Comparison of ENCODE assay signal across 8 mouse cellular contexts in the genomic region with DNA sequence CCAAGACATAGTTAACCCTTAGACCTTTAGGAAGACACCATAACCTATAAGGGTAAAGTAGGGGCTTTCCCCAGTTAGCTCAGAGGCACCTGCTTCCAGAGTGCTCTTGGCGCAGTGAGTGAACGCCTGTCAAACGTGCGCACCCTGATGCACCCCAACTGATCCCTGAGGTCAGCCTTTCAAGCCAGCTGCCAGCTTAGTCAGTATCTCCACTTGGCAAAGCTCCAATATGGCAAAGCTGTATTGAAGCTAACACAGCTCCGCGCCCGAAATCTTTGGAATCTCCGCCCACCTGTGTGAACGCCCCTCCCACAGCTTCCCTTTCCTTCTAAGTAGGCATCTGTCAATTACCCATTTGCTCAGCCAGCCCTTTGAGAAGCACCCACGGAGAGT. TPM values are rescaled to one million over a fixed set of nuclear protein-coding genes. Genes with fewer than 3 reads are reported as not detected.
A peak's percentile ranks its signal among the peaks of the same experiment; 100 is the strongest.
DNase-seq lines count a peak whose midpoint lies in the region; ATAC-seq and TF ChIP-seq lines count a peak whose summit lies in the region.

No protein-coding gene starts in this region.

- H3K27me3 ChIP-seq in forebrain, embryonic 13.5 days, result no peaks in the 10 kb centered on the region
- no peaks in the 10 kb centered on the region for H3K27me3 ChIP-seq in forebrain, embryonic 11.5 days (ENCODE audit: control insufficient read depth, insufficient read depth, low read length)
- no peaks in the 10 kb centered on the region for H3K27me3 ChIP-seq in midbrain, embryonic 14.5 days (ENCODE audit: control insufficient read depth, insufficient read depth, low read length)
- no peaks in the 10 kb centered on the region for H3K27me3 ChIP-seq in midbrain, embryonic 15.5 days (replicated peaks)
- no peaks in the 10 kb centered on the region for H3K27me3 ChIP-seq in kidney, adult 2 months (replicated peaks; ENCODE audit: control insufficient read depth, insufficient read depth, low read length)
- H3K27me3 ChIP-seq in hindbrain, embryonic 12.5 days, result no peaks in the 10 kb centered on the region

- no peaks in the 10 kb centered on the region for H3K9me3 ChIP-seq in forebrain, embryonic 13.5 days (replicated peaks)
- no peaks in the 10 kb centered on the region for H3K9me3 ChIP-seq in forebrain, embryonic 11.5 days (ENCODE audit: control insufficient read depth, low read length)
- no peaks in the 10 kb centered on the region for H3K9me3 ChIP-seq in midbrain, embryonic 14.5 days (ENCODE audit: control insufficient read depth, low read length)
- no peaks in the 10 kb centered on the region for H3K9me3 ChIP-seq in midbrain, embryonic 15.5 days
- no peaks in the 10 kb centered on the region for H3K9me3 ChIP-seq in hindbrain, embryonic 12.5 days (replicated peaks)

- TF ChIP-seq CTCF in kidney, adult 2 months (conservative IDR thresholded peaks at IDR 0.05; ENCODE audit: insufficient read depth, insufficient read length, low read depth, low read length), result no peak

- no peaks in the 10 kb centered on the region for H3K36me3 ChIP-seq in forebrain, embryonic 13.5 days (ENCODE audit: poor library complexity, severe bottlenecking)
- H3K36me3 ChIP-seq in forebrain, embryonic 11.5 days (ENCODE audit: control insufficient read depth, insufficient read depth, low read length), result no peaks in the 10 kb centered on the region
- H3K36me3 ChIP-seq in midbrain, embryonic 14.5 days (ENCODE audit: control insufficient read depth, insufficient read depth, low read length), result no peaks in the 10 kb centered on the region
- no peaks in the 10 kb centered on the region for H3K36me3 ChIP-seq in midbrain, embryonic 15.5 days (replicated peaks)
- H3K36me3 ChIP-seq in kidney, adult 2 months (ENCODE audit: control insufficient read depth, insufficient read depth, low read length), result no peaks in the 10 kb centered on the region
- no peaks in the 10 kb centered on the region for H3K36me3 ChIP-seq in hindbrain, embryonic 12.5 days

- H3K4me3 ChIP-seq in forebrain, embryonic 13.5 days, result no peak overlapping the region
- H3K4me3 ChIP-seq in forebrain, embryonic 11.5 days (ENCODE audit: low read depth, low read length), result no peak overlapping the region
- H3K4me3 ChIP-seq in midbrain, embryonic 14.5 days (replicated peaks; ENCODE audit: low read depth, low read length), result no peak overlapping the region
- H3K4me3 ChIP-seq in midbrain, embryonic 15.5 days, result no peak overlapping the region
- H3K4me3 ChIP-seq in kidney, adult 2 months (ENCODE audit: insufficient read depth, low read depth, low read length), result no peak overlapping the region
- H3K4me3 ChIP-seq in hindbrain, embryonic 12.5 days, result no peak overlapping the region

- TF ChIP-seq POLR2A in kidney, adult 2 months (IDR thresholded peaks at IDR 0.05; ENCODE audit: low read depth, low read length), result no peak

- 37% methylated on average over 10 of the region's 10 CpGs for WGBS in forebrain, embryonic 13.5 days
- 51% methylated on average over 10 of the region's 10 CpGs for WGBS in forebrain, embryonic 11.5 days
- 37% methylated on average over 10 of the region's 10 CpGs for WGBS in midbrain, embryonic 14.5 days
- WGBS in midbrain, embryonic 15.5 days, result 37% methylated on average over 10 of the region's 10 CpGs
- WGBS in kidney, adult 2 months, result 24% methylated on average over 10 of the region's 10 CpGs
- 43% methylated on average over 10 of the region's 10 CpGs for WGBS in hindbrain, embryonic 12.5 days

- no peak overlapping the region for H3K27ac ChIP-seq in forebrain, embryonic 13.5 days
- H3K27ac ChIP-seq in forebrain, embryonic 11.5 days (ENCODE audit: low read depth, low read length), result no peak overlapping the region
- H3K27ac ChIP-seq in midbrain, embryonic 14.5 days (replicated peaks; ENCODE audit: low read depth, low read length), result no peak overlapping the region
- no peak overlapping the region for H3K27ac ChIP-seq in midbrain, embryonic 15.5 days
- no peak overlapping the region for H3K27ac ChIP-seq in kidney, adult 2 months (ENCODE audit: insufficient read depth, low read depth, low read length)
- H3K27ac ChIP-seq in hindbrain, embryonic 12.5 days, result no peak overlapping the region

- no peak for ATAC-seq in forebrain, embryonic 13.5 days
- ATAC-seq in forebrain, embryonic 11.5 days (replicated peaks; ENCODE audit: low FRiP score), result no peak
- ATAC-seq in midbrain, embryonic 14.5 days (ENCODE audit: low FRiP score, low TSS enrichment), result no peak
- no peak for ATAC-seq in midbrain, embryonic 15.5 days (replicated peaks)
- no peak for ATAC-seq in hindbrain, embryonic 12.5 days (ENCODE audit: low FRiP score)

- peak overlapping the region; percentile 20; the same call in 1 of the 2 replicates for H3K4me2 ChIP-seq in forebrain, embryonic 13.5 days
- H3K4me2 ChIP-seq in forebrain, embryonic 11.5 days (ENCODE audit: low read depth, low read length, severe bottlenecking), result no peak overlapping the region
- no peak overlapping the region for H3K4me2 ChIP-seq in midbrain, embryonic 14.5 days (ENCODE audit: low read length)
- no peak overlapping the region; the same call in 1 of the 2 replicates for H3K4me2 ChIP-seq in midbrain, embryonic 15.5 days
- H3K4me2 ChIP-seq in hindbrain, embryonic 12.5 days (replicated peaks), result no peak overlapping the region

- no peak overlapping the region for H3K9ac ChIP-seq in forebrain, embryonic 13.5 days
- no peak overlapping the region for H3K9ac ChIP-seq in forebrain, embryonic 11.5 days (ENCODE audit: low read length)
- H3K9ac ChIP-seq in midbrain, embryonic 14.5 days (replicated peaks; ENCODE audit: low read length), result no peak overlapping the region
- H3K9ac ChIP-seq in midbrain, embryonic 15.5 days, result no peak overlapping the region
- no peak overlapping the region for H3K9ac ChIP-seq in hindbrain, embryonic 12.5 days

- no peak for DNase-seq in forebrain, embryonic 11.5 days (ENCODE audit: low spot score)
- DNase-seq in midbrain, embryonic 14.5 days, result peak; percentile 40
- DNase-seq in kidney, adult 2 months, result peak; percentile 70
- DNase-seq in thymus, adult 18-20 months, result peak; percentile 24 to 35
- DNase-seq in ovary, postnatal 10 days (ENCODE audit: low spot score), result no peak

- peaks cover 10% of the 10 kb centered on the region for H3K4me1 ChIP-seq in forebrain, embryonic 13.5 days
- H3K4me1 ChIP-seq in forebrain, embryonic 11.5 days (replicated peaks; ENCODE audit: control insufficient read depth, insufficient read depth, low read length), result no peaks in the 10 kb centered on the region
- no peaks in the 10 kb centered on the region for H3K4me1 ChIP-seq in midbrain, embryonic 14.5 days (ENCODE audit: control insufficient read depth, insufficient read depth, low read length)
- H3K4me1 ChIP-seq in midbrain, embryonic 15.5 days, result peaks cover 2% of the 10 kb centered on the region
- 0 out of 2 replicates have a peak, but pooled peaks cover 4% of the 10 kb centered on the region for H3K4me1 ChIP-seq in kidney, adult 2 months (ENCODE audit: control insufficient read depth, insufficient read depth, low read length)
- H3K4me1 ChIP-seq in hindbrain, embryonic 12.5 days, result 0 out of 2 replicates have a peak, but pooled peaks cover 3% of the 10 kb centered on the region

RNA-seq across cellular contexts. Expression of a gene that starts 36.2 kb away (rescaled TPM):
- polyA plus RNA-seq in forebrain, embryonic 13.5 days (2015; fragmentation: Nextera tagmentation; extraction: Ambion mirVana), result 15.9 and 17.1 TPM in 2 replicates
- 17.6 and 19.4 TPM in 2 replicates for polyA plus RNA-seq in forebrain, embryonic 11.5 days (2014; fragmentation: Nextera tagmentation; extraction: Ambion mirVana)
- polyA plus RNA-seq in midbrain, embryonic 14.5 days (2014; fragmentation: Nextera tagmentation; extraction: Ambion mirVana), result 34.9 and 39.7 TPM in 2 replicates
- polyA plus RNA-seq in midbrain, embryonic 15.5 days (2015; fragmentation: Nextera tagmentation; extraction: Ambion mirVana), result 23.3 and 25.3 TPM in 2 replicates
- polyA plus RNA-seq in kidney, adult 2 months (2012; rRNA removed), result 33.9 and 37.0 TPM in 2 replicates
- polyA plus RNA-seq in hindbrain, embryonic 12.5 days (2016; fragmentation: Nextera tagmentation; extraction: Ambion mirVana), result 17.0 and 18.9 TPM in 2 replicates

Comparison
In these comparisons a context has a peak if more than half of its experiments do, and no peak if none do; other contexts are left out.
1. DNase-seq: peak in midbrain, embryonic 14.5 days (single experiment), kidney, adult 2 months (single experiment) and thymus, adult 18-20 months (2 of 2); none in forebrain, embryonic 11.5 days (single experiment) and ovary, postnatal 10 days (single experiment).